Mouse (Mus musculus): ENCODE results near the gene Atp2a1. TPM values are rescaled to one million over a fixed set of nuclear protein-coding genes. Genes with fewer than 3 reads are reported as not detected.
"Not testable (repeated sequence)": the region's sequence is repeated elsewhere in the genome, so short reads cannot be mapped to it uniquely, and the experiment has no call there.

The Atp2a1 gene
- polyA plus RNA-seq, 1 experiment from 2014 or later, result 0.20 TPM

GRCm38 (mm10) chr7:126491973-126492372 lies 29.1 kb upstream of the Atp2a1 start:
- H3K27me3 ChIP-seq, result no peaks in the 10 kb centered on the region
- peaks cover 75% of the 10 kb centered on the region for H3K36me3 ChIP-seq
- H3K27ac ChIP-seq (replicated peaks), result no peak overlapping the region
- H3K9ac ChIP-seq (replicated peaks), result no peak overlapping the region
- no peaks in the 10 kb centered on the region for H3K9me3 ChIP-seq
- WGBS, result 70% methylated on average over 11 of the region's 11 CpGs
- no peak overlapping the region for H3K4me2 ChIP-seq (replicated peaks)
- H3K4me1 ChIP-seq, result peaks cover 12% of the 10 kb centered on the region
- no peak overlapping the region for H3K4me3 ChIP-seq
- no peak for ATAC-seq (replicated peaks)

- no peak for ATAC-seq (replicated peaks)
- Histone ChIP-seq H3K4me3 (no peak overlapping the region), H3K9ac (replicated peaks) (no peak overlapping the region), H3K27me3 (no peaks in the 10 kb centered on the region), H3K36me3 (peaks cover 66% of the 10 kb centered on the region), H3K4me1 (peaks cover 16% of the 10 kb centered on the region), H3K27ac (replicated peaks) (no peak overlapping the region), H3K4me2 (replicated peaks) (no peak overlapping the region), H3K9me3 (no peaks in the 10 kb centered on the region)
- WGBS, result 91% methylated on average over 1 of the region's 1 CpGs
Measured at GRCm38 (mm10) chr7:126491005-126491404, 28.1 kb upstream of the Atp2a1 start.

GRCm38 (mm10) chr7:126487617-126488385 lies 24.9 kb upstream of the Atp2a1 start:
- not testable (repeated sequence) for ATAC-seq (replicated peaks); H3K27me3 ChIP-seq; H3K9me3 ChIP-seq; H3K27ac ChIP-seq (replicated peaks)
- peaks cover 34% of the 10 kb centered on the region for H3K36me3 ChIP-seq
- H3K4me2 ChIP-seq (replicated peaks), result peak overlapping the region; percentile 89
- peaks cover 16% of the 10 kb centered on the region for H3K4me1 ChIP-seq
- peak overlapping the region; percentile 71 for H3K9ac ChIP-seq (replicated peaks)
- H3K4me3 ChIP-seq, result peak overlapping the region; percentile 79
- WGBS, result 18% methylated on average over 25 of the region's 25 CpGs

GRCm38 (mm10) chr7:126487052-126487483 lies 24.2 kb upstream of the Atp2a1 start, which contains the start of gene Tufm:
Gene Tufm, plus strand, starts transcription at chr7:126487361.
- ATAC-seq (replicated peaks), result peak; percentile 94
- 0% methylated on average over 32 of the region's 32 CpGs for WGBS
- peak within 1 kb of the TSS; percentile 76 for H3K27ac ChIP-seq (replicated peaks)

GRCm38 (mm10) chr7:126482392-126482871 lies 19.5 kb upstream of the Atp2a1 start:
- H3K4me2 ChIP-seq (replicated peaks), result peak overlapping the region; percentile 61
- H3K27me3 ChIP-seq, result no peaks in the 10 kb centered on the region
- peak; percentile 36; the same call in 1 of the 2 replicates for ATAC-seq (replicated peaks)
- no peaks in the 10 kb centered on the region for H3K36me3 ChIP-seq
- peak overlapping the region; percentile 33 for H3K4me3 ChIP-seq
- H3K27ac ChIP-seq (replicated peaks), result 0 out of 2 replicates have a peak overlapping the region, but pooled peaks have one; percentile 8
- H3K4me1 ChIP-seq, result peaks cover 9% of the 10 kb centered on the region
- WGBS, result under 1% methylated on average over 21 of the region's 23 CpGs
- H3K9me3 ChIP-seq, result no peaks in the 10 kb centered on the region
- peak overlapping the region; percentile 33 for H3K9ac ChIP-seq (replicated peaks)

More at GRCm38 (mm10) chr7:126487052-126487483, 24.2 kb upstream of the Atp2a1 start, which contains the start of gene Tufm:
- Histone ChIP-seq H3K9me3 (no peaks in the 10 kb centered on the region), H3K36me3 (peaks cover 26% of the 10 kb centered on the region), H3K4me3 (peak within 1 kb of the TSS; percentile 79), H3K27me3 (no peaks in the 10 kb centered on the region), H3K4me1 (peaks cover 21% of the 10 kb centered on the region), H3K9ac (replicated peaks) (peak within 1 kb of the TSS; percentile 71), H3K4me2 (replicated peaks) (peak within 1 kb of the TSS; percentile 89)

- no peak overlapping the region for H3K27ac ChIP-seq (replicated peaks)
- H3K9ac ChIP-seq (replicated peaks), result no peak overlapping the region
- no peak for ATAC-seq (replicated peaks)
- peaks cover 7% of the 10 kb centered on the region for H3K4me1 ChIP-seq
- H3K27me3 ChIP-seq, result no peaks in the 10 kb centered on the region
- H3K36me3 ChIP-seq, result no peaks in the 10 kb centered on the region
- H3K4me2 ChIP-seq (replicated peaks), result no peak overlapping the region
- H3K9me3 ChIP-seq, result no peaks in the 10 kb centered on the region
- H3K4me3 ChIP-seq, result no peak overlapping the region
- 28% methylated on average over 5 of the region's 5 CpGs for WGBS
Measured at GRCm38 (mm10) chr7:126481699-126482098, 18.8 kb upstream of the Atp2a1 start.

GRCm38 (mm10) chr7:126474993-126475581 lies 12.2 kb upstream of the Atp2a1 start, which contains the start of gene Sh2b1:
Gene Sh2b1, minus strand, starts transcription at chr7:126475424.
- peak within 1 kb of the TSS; percentile 92 for H3K4me2 ChIP-seq (replicated peaks)
- peak within 1 kb of the TSS; percentile 90 for H3K9ac ChIP-seq (replicated peaks)
- H3K27ac ChIP-seq (replicated peaks), result peak within 1 kb of the TSS; percentile 96
- H3K4me3 ChIP-seq, result peak within 1 kb of the TSS; percentile 87
- H3K9me3 ChIP-seq, result no peaks in the 10 kb centered on the region
- WGBS, result under 1% methylated on average over 53 of the region's 53 CpGs
- H3K36me3 ChIP-seq, result peaks cover 23% of the 10 kb centered on the region
- peaks cover 24% of the 10 kb centered on the region for H3K4me1 ChIP-seq
- H3K27me3 ChIP-seq, result no peaks in the 10 kb centered on the region
- peak; percentile 95 for ATAC-seq (replicated peaks)

GRCm38 (mm10) chr7:126474486-126474955 lies 11.6 kb upstream of the Atp2a1 start:
- Histone ChIP-seq H3K4me2 (replicated peaks) (peak overlapping the region; percentile 92), H3K4me1 (peaks cover 24% of the 10 kb centered on the region), H3K9me3 (no peaks in the 10 kb centered on the region), H3K27ac (replicated peaks) (peak overlapping the region; percentile 96), H3K4me3 (peak overlapping the region; percentile 87), H3K9ac (replicated peaks) (peak overlapping the region; percentile 90), H3K27me3 (no peaks in the 10 kb centered on the region), H3K36me3 (peaks cover 26% of the 10 kb centered on the region)
- under 1% methylated on average over 25 of the region's 27 CpGs for WGBS
- ATAC-seq (replicated peaks), result peak; percentile 59

- peak overlapping the region; percentile 92 for H3K4me2 ChIP-seq (replicated peaks)
Measured at GRCm38 (mm10) chr7:126473470-126474086, 10.7 kb upstream of the Atp2a1 start.

GRCm38 (mm10) chr7:126472713-126473112 lies 9.8 kb upstream of the Atp2a1 start:
- peaks cover 24% of the 10 kb centered on the region for H3K4me1 ChIP-seq
- H3K4me2 ChIP-seq (replicated peaks), result no peak overlapping the region
- 93% methylated on average over 16 of the region's 16 CpGs for WGBS
- no peak for ATAC-seq (replicated peaks)
- H3K27ac ChIP-seq (replicated peaks), result no peak overlapping the region
- H3K9me3 ChIP-seq, result no peaks in the 10 kb centered on the region
- no peak overlapping the region for H3K9ac ChIP-seq (replicated peaks)
- no peak overlapping the region for H3K4me3 ChIP-seq
- H3K27me3 ChIP-seq, result no peaks in the 10 kb centered on the region
- H3K36me3 ChIP-seq, result peaks cover 43% of the 10 kb centered on the region

More at GRCm38 (mm10) chr7:126473470-126474086, 10.7 kb upstream of the Atp2a1 start:
- Histone ChIP-seq H3K36me3 (peaks cover 36% of the 10 kb centered on the region), H3K27me3 (no peaks in the 10 kb centered on the region), H3K4me1 (peaks cover 24% of the 10 kb centered on the region), H3K4me3 (peak overlapping the region; percentile 87), H3K9me3 (no peaks in the 10 kb centered on the region), H3K27ac (replicated peaks) (no peak overlapping the region), H3K9ac (replicated peaks) (peak overlapping the region; percentile 90)
- no peak for ATAC-seq (replicated peaks)
- 84% methylated on average over 9 of the region's 9 CpGs for WGBS

- 90% methylated on average over 13 of the region's 13 CpGs for WGBS
Measured at GRCm38 (mm10) chr7:126472306-126472705, 9.4 kb upstream of the Atp2a1 start.

More at GRCm38 (mm10) chr7:126472306-126472705, 9.4 kb upstream of the Atp2a1 start:
- Histone ChIP-seq H3K36me3 (peaks cover 47% of the 10 kb centered on the region), H3K27ac (replicated peaks) (no peak overlapping the region), H3K4me1 (peaks cover 24% of the 10 kb centered on the region), H3K9ac (replicated peaks) (no peak overlapping the region), H3K27me3 (no peaks in the 10 kb centered on the region), H3K4me2 (replicated peaks) (no peak overlapping the region), H3K9me3 (no peaks in the 10 kb centered on the region), H3K4me3 (no peak overlapping the region)
- ATAC-seq (replicated peaks), result no peak

Measured in forebrain, embryonic 15.5 days (tissue).